Mouse (Mus musculus) intestine, embryonic 16.5 days (tissue): ENCODE measurements around the gene Aff1. TPM values are rescaled to one million over a fixed set of nuclear protein-coding genes. Genes with fewer than 3 reads are reported as not detected.

Experiments
- ATAC-seq: fragments of 200-750 bp; cut with Nextera tagmentation; 2 replicates; pipeline ENCODE4 v1.8.0; 2017; ENCODE audit warnings: moderate TSS enrichment, moderate library complexity
- H3K27ac ChIP-seq: fragments of 300-500 bp; sonication (generic); 2 replicates; pipeline ENCODE4 v1.5.1; 2014; ENCODE audit warnings: mild to moderate bottlenecking, low read length
- H3K27me3 ChIP-seq: fragments of 300-500 bp; sonication (generic); replicated peaks from 2 replicates; pipeline ENCODE4 v1.6.1; 2014; ENCODE audit warnings: low read length, control low read depth, mixed read lengths; ENCODE audit not compliant: control insufficient read depth, insufficient read depth
- H3K36me3 ChIP-seq: fragments of 300-500 bp; sonication (generic); 2 replicates; pipeline ENCODE4 v1.6.1; 2014; ENCODE audit warnings: low read length, control low read depth; ENCODE audit not compliant: control insufficient read depth, insufficient read depth
- H3K4me1 ChIP-seq: fragments of 300-500 bp; sonication (generic); 2 replicates; pipeline ENCODE4 v1.6.1; 2014; ENCODE audit warnings: low read length, control low read depth, mixed read lengths; ENCODE audit not compliant: control insufficient read depth, insufficient read depth
- H3K4me2 ChIP-seq: fragments of 300-500 bp; sonication (generic); 2 replicates; pipeline ENCODE4 v1.6.1; 2014; ENCODE audit warnings: low read depth, low read length, control low read depth
- H3K4me3 ChIP-seq: fragments of 300-500 bp; sonication (generic); 2 replicates; pipeline ENCODE4 v1.5.1; 2014; ENCODE audit warnings: mild to moderate bottlenecking, low read length
- H3K9ac ChIP-seq: fragments of 300-500 bp; sonication (generic); 2 replicates; pipeline ENCODE4 v1.6.1; 2014; ENCODE audit warnings: low read depth, low read length
- H3K9me3 ChIP-seq: fragments of 300-500 bp; sonication (generic); 2 replicates; pipeline ENCODE4 v1.6.1; 2016; ENCODE audit warnings: low read length, control low read depth; ENCODE audit not compliant: control insufficient read depth
- WGBS: fragments of 180-500 bp; shearing (Covaris S2); extraction: QIAGEN DNeasy Blood & Tissue Kit; methylation state at CpG from one replicate; pipeline ENCODE4 v1.1.7; 2014; 5-methylcytosine and 5-hydroxymethylcytosine counted together
- polyA plus RNA-seq: library from polyadenylated mRNA; unstranded; fragments of >200 nt; fragmentation: Nextera tagmentation; extraction: Ambion mirVana; gene quantifications from 2 replicates; pipeline ENCODE4 v1.2.1, GENCODE M21; 2015

Gene Aff1
- polyA plus RNA-seq, 1 experiment from 2014 or later, result 3.9 TPM

DNA sequence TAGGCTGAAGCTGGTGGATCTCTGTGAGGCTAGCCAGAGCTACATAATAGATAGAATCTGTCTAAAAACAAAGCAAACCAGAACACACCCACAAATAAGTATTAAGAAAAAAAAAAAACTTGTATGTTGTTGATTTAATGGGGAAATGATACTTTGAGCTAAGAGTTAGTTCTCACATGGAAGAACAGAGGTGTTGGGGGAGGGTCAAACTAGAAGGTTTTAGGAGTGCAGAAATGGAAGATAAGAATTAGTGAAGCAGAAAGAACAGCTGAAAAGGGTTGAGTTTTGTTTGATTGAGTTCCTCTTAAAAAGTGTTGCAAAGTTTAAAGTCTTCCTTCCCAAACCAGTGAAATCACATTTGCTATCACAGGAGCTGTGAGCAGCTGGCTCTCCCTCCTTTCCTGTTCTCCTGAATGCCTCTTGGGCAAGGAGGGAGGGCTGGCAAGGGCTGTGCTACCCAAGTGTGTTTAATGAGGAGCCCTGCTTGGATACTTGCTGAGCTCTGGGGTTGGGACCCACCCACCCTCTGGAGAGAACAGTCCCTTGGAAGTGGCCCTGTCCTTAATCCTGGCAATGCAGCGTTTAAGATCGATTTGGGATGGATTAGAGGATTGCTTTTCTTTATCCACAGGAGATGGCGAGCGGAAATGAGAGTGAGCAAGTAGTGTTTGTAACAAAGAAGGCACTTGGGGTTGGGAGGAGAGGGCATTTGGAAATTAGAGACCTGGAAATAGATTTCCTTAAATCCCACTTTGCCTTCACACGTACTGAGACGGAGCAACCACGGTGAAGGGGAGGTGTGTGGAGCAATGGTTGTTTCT, 57.5 kb downstream of the Aff1 start:
- ATAC-seq, result no peak
- H3K27me3 ChIP-seq, result no peaks in the 10 kb centered on the region
- H3K9ac ChIP-seq, result no peak overlapping the region
- H3K4me3 ChIP-seq, result no peak overlapping the region
- no peak overlapping the region for H3K27ac ChIP-seq
- no peaks in the 10 kb centered on the region for H3K9me3 ChIP-seq
- WGBS, result 76% methylated on average over 7 of the region's 7 CpGs
- H3K36me3 ChIP-seq, result no peaks in the 10 kb centered on the region
- H3K4me2 ChIP-seq, result no peak overlapping the region
- H3K4me1 ChIP-seq, result 0 out of 2 replicates have a peak, but pooled peaks cover 6% of the 10 kb centered on the region

DNA sequence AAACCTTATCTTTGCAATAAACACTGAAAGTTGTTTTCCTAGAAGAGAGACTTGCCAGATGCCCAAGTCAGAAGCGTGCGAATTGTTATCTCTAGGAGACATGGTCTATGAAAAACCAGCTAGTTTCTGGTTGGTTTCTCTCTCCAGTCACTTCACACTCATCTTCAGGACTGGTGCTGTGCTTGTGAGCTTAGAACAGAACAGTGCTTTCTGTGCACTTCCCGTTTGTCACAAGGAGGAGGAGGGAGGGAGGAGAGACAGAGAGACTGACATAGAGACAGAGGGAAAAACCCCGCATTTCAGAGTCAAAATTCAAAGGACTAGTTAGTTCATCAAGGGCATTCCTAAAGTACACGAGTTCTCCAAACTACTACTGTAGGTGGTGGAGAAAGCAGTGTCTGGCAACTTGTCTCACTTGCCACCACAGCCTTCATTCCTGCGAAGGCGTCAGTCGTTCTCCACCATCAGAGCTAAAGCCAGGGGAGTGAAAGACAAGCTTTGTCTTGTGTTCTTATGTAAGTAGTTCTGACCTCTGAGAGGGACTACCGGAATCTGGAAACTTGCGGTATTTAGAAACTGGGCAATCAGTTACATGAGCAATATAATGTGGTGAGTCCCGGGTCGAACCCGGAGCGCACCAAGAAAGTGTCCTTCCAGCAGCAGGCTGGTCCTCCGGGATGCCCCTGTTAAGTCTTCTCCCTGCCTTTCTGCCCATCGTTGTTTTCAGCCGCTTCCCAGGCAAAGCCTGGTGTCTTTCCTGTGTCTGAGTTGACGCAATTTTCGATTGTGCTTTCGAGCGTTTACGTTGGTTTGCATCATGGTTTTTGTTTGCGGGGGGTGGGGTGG, 60.7 kb downstream of the Aff1 start:
- no peaks in the 10 kb centered on the region for H3K9me3 ChIP-seq
- ATAC-seq, result peak; percentile 2; the same call in 1 of the 2 replicates
- H3K36me3 ChIP-seq, result no peaks in the 10 kb centered on the region
- peak overlapping the region; percentile 84 for H3K9ac ChIP-seq
- H3K4me3 ChIP-seq, result peak overlapping the region; percentile 86
- WGBS, result 1% methylated on average over 23 of the region's 23 CpGs
- H3K4me2 ChIP-seq, result peak overlapping the region; percentile 86
- H3K27me3 ChIP-seq, result no peaks in the 10 kb centered on the region
- peak overlapping the region; percentile 97 for H3K27ac ChIP-seq
- 0 out of 2 replicates have a peak, but pooled peaks cover 9% of the 10 kb centered on the region for H3K4me1 ChIP-seq

GRCm38 (mm10) chr5:103753511-103754329, 61.5 kb downstream of the Aff1 start:
- Histone ChIP-seq H3K4me3 (peak overlapping the region; percentile 86), H3K4me2 (peak overlapping the region; percentile 86), H3K9ac (peak overlapping the region; percentile 84), H3K9me3 (no peaks in the 10 kb centered on the region), H3K36me3 (no peaks in the 10 kb centered on the region), H3K27ac (peak overlapping the region; percentile 97), H3K4me1 (0 out of 2 replicates have a peak, but pooled peaks cover 9% of the 10 kb centered on the region), H3K27me3 (no peaks in the 10 kb centered on the region)
- ATAC-seq, result peak; percentile 97
- WGBS, result 0% methylated on average over 81 of the region's 86 CpGs

DNA sequence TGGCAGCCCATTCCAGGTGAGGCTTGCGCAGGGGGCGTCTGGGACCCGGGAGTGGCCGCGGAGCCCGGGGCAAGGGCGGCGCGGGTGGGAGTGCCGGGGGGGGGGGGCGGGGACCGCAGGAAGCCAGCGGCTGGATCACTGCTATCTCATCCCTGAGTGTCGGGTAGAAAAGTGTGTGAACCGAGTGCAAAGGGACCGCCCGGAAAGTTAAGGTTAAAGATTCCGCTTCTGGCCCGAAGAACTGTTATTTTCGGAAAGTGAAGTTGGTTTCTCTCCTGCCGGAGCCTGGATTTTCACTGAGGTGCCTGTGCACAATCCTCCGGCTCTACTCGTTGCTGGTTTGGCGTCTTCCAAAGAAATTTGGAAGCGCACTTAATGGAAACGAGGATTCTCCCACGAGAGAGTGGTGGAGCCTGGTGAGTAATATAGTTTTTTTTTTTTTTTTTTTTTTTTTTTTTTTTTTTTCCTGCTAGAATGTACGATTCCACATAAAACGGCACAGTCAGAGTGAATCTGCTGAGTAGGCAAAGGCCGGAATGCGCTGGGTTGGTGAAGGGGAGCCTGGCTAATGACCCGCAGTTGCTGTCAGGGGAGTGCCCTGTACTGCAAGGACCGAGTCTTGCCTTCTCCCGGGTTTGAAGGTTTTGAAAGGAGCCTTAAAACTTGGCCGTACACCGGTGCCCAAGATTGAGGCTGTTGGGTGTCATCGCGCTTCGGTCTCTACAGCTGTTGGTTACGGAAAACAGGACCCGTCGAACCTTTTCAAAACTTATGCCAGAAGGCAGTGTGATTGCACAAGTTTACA, 62.4 kb downstream of the Aff1 start:
- Histone ChIP-seq H3K9ac (peak overlapping the region; percentile 84), H3K27ac (peak overlapping the region; percentile 97), H3K4me3 (peak overlapping the region; percentile 86), H3K4me2 (peak overlapping the region; percentile 86), H3K27me3 (no peaks in the 10 kb centered on the region), H3K4me1 (0 out of 2 replicates have a peak, but pooled peaks cover 9% of the 10 kb centered on the region), H3K9me3 (no peaks in the 10 kb centered on the region), H3K36me3 (no peaks in the 10 kb centered on the region)
- peak; percentile 67 for ATAC-seq
- 1% methylated on average over 40 of the region's 42 CpGs for WGBS

GRCm38 (mm10) chr5:103755135-103755487, 62.9 kb downstream of the Aff1 start:
- H3K27ac ChIP-seq, result no peak overlapping the region
- no peak for ATAC-seq
- no peaks in the 10 kb centered on the region for H3K27me3 ChIP-seq
- H3K4me3 ChIP-seq, result peak overlapping the region; percentile 86
- WGBS, result 46% methylated on average over 3 of the region's 3 CpGs
- H3K9ac ChIP-seq, result peak overlapping the region; percentile 84; the same call in 1 of the 2 replicates
- H3K9me3 ChIP-seq, result no peaks in the 10 kb centered on the region
- H3K4me1 ChIP-seq, result peaks cover 12% of the 10 kb centered on the region
- H3K4me2 ChIP-seq, result peak overlapping the region; percentile 86
- no peaks in the 10 kb centered on the region for H3K36me3 ChIP-seq

DNA sequence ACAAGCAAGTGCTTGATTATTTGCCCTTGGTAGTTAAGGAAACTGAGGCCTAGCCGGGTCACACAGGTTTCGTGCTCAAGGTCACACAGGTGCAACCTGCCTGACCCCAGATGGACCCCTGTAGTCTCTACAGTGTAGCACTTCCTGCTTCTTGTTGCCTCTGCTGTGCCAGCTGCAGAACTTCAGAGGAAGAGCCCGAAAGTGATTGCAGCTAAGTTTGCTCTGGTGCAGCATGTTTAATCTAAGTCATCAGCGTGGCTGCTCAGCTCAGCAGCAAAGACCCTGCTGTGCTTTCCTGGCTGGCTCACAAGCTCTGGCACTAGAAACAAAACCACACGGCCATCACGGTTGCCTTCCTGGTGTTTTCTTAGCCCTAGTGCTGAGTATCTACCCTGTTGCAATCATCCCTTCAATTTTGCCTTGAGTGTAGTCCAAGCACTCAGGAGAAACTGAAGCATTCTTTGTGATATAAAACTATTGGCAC, 64.1 kb downstream of the Aff1 start:
- peaks cover 17% of the 10 kb centered on the region for H3K4me1 ChIP-seq

GRCm38 (mm10) chr5:103758491-103758890, 66.3 kb downstream of the Aff1 start:
- ATAC-seq, result no peak
- Histone ChIP-seq H3K4me2 (no peak overlapping the region), H3K4me1 (peaks cover 11% of the 10 kb centered on the region), H3K9me3 (no peaks in the 10 kb centered on the region), H3K9ac (no peak overlapping the region), H3K36me3 (no peaks in the 10 kb centered on the region), H3K27me3 (no peaks in the 10 kb centered on the region), H3K27ac (no peak overlapping the region), H3K4me3 (no peak overlapping the region)
- WGBS, result 62% methylated on average over 4 of the region's 4 CpGs

More for the DNA sequence above, 64.1 kb downstream of the Aff1 start:
- no peak for ATAC-seq
- Histone ChIP-seq H3K9me3 (no peaks in the 10 kb centered on the region), H3K27ac (no peak overlapping the region), H3K4me3 (no peak overlapping the region), H3K4me2 (no peak overlapping the region), H3K36me3 (no peaks in the 10 kb centered on the region), H3K27me3 (no peaks in the 10 kb centered on the region), H3K9ac (no peak overlapping the region)
- WGBS, result 62% methylated on average over 6 of the region's 6 CpGs
